Mouse (Mus musculus): Measurements from ENCODE around the gene Tspan5. TPM values are rescaled to one million over a fixed set of nuclear protein-coding genes. Genes with fewer than 3 reads are reported as not detected.

Gene Tspan5
- polyA plus RNA-seq (2014; fragmentation: Illumina TruSeq; extraction: RNeasy Lipid Tissue Mini Kit (QIAGEN cat#74804); ENCODE audit: low read depth, low replicate concordance), result 1.2 TPM

GRCm38 (mm10) chr3:138741649-138742565, at the start of gene Tspan5:
Gene Tspan5 (plus strand): TSS chr3:138742195.

Other genes with a start within 250 kb of the Tspan5 start
- gene Eif4e, start 216.0 kb upstream of the Tspan5 start, polyA plus RNA-seq (2014; fragmentation: Illumina TruSeq; extraction: RNeasy Lipid Tissue Mini Kit (QIAGEN cat#74804); ENCODE audit: low read depth, low replicate concordance), result 110 TPM

All from liver, adult 10 weeks (tissue).